11 mouse cellular contexts compared by ENCODE assay signal in genomic region chr14:25611815-25612698, GRCm38 (mm10).
A peak's percentile ranks its signal among the peaks of the same experiment; 100 is the strongest.
DNase-seq lines count a peak whose midpoint lies in the region; ATAC-seq and TF ChIP-seq lines count a peak whose summit lies in the region.
"Had no signal": no experiment of that assay in that cellular context is flagged by ENCODE, and none has a peak within 500 bp of the region (broad histone marks: within the 10 kb centered on the region; RNA-seq: fewer than 3 reads in every experiment).

No protein-coding gene starts in this region.

- H3K4me1 ChIP-seq in kidney, adult 2 months (ENCODE audit: control insufficient read depth, insufficient read depth, low read length) = peaks cover 37% of the 10 kb centered on the region
- H3K4me1 ChIP-seq in forebrain, embryonic 16.5 days (replicated peaks; ENCODE audit: control insufficient read depth, insufficient read depth, low read length) = peaks cover 61% of the 10 kb centered on the region
- H3K4me1 ChIP-seq in stomach, embryonic 14.5 days (ENCODE audit: control insufficient read depth, insufficient read depth, low read length) = peaks cover 64% of the 10 kb centered on the region

- H3K27me3 ChIP-seq in kidney, adult 2 months (replicated peaks; ENCODE audit: control insufficient read depth, insufficient read depth, low read length) = no peaks in the 10 kb centered on the region
- no peaks in the 10 kb centered on the region for H3K27me3 ChIP-seq in forebrain, embryonic 16.5 days (replicated peaks; ENCODE audit: control insufficient read depth, insufficient read depth, low read length)
- no peaks in the 10 kb centered on the region for H3K27me3 ChIP-seq in stomach, embryonic 14.5 days (ENCODE audit: control insufficient read depth, insufficient read depth, low read length)

- ATAC-seq in forebrain, embryonic 16.5 days = no peak
- ATAC-seq in stomach, embryonic 14.5 days (ENCODE audit: insufficient number of reproducible peaks, insufficient read depth, low FRiP score, low read depth) = no peak
- ATAC-seq in inflammation-experienced regulatory T-cells, adult 6 months = no peak
- ATAC-seq: liver, embryonic 12.5 days had no signal

- no peak overlapping the region for H3K4me3 ChIP-seq in kidney, adult 2 months (ENCODE audit: insufficient read depth, low read depth, low read length)
- H3K4me3 ChIP-seq in forebrain, embryonic 16.5 days (replicated peaks; ENCODE audit: low read length) = no peak overlapping the region
- H3K4me3 ChIP-seq in stomach, embryonic 14.5 days (ENCODE audit: low read depth, low read length) = no peak overlapping the region
- H3K4me3 ChIP-seq: liver, embryonic 12.5 days had no signal

- DNase-seq in kidney, adult 2 months = peak; percentile 53
- no peak for DNase-seq in kidney, adult 11 months
- DNase-seq in kidney, postnatal 10 days = peak; percentile 66
- no peak for DNase-seq in frontal cortex, postnatal 25 days (ENCODE audit: low spot score in 2 of 2)
- DNase-seq in right cerebral cortex, postnatal 36 days (ENCODE audit: low spot score in 2 of 2) = no peak
- DNase-seq: adrenal gland, postnatal 36 days; cerebellum, postnatal 10 days had no signal

- TF ChIP-seq CTCF in kidney, adult 2 months (conservative IDR thresholded peaks at IDR 0.05; ENCODE audit: insufficient read depth, insufficient read length, low read depth, low read length) = no peak

- no peaks in the 10 kb centered on the region for H3K36me3 ChIP-seq in kidney, adult 2 months (ENCODE audit: control insufficient read depth, insufficient read depth, low read length)
- no peaks in the 10 kb centered on the region for H3K36me3 ChIP-seq in forebrain, embryonic 16.5 days (ENCODE audit: control insufficient read depth, insufficient read depth)
- no peaks in the 10 kb centered on the region for H3K36me3 ChIP-seq in stomach, embryonic 14.5 days (ENCODE audit: control insufficient read depth, insufficient read depth, low read length)

- TF ChIP-seq POLR2A in kidney, adult 2 months (IDR thresholded peaks at IDR 0.05; ENCODE audit: low read depth, low read length) = no peak

- no peak overlapping the region for H3K27ac ChIP-seq in kidney, adult 2 months (ENCODE audit: insufficient read depth, low read depth, low read length)
- H3K27ac ChIP-seq in forebrain, embryonic 16.5 days (ENCODE audit: low read length) = no peak overlapping the region
- H3K27ac ChIP-seq in stomach, embryonic 14.5 days (ENCODE audit: low read length) = peak overlapping the region; percentile 55; the same call in 1 of the 2 replicates
- H3K27ac ChIP-seq: liver, embryonic 12.5 days had no signal

- H3K9me3 ChIP-seq in forebrain, embryonic 16.5 days (ENCODE audit: control insufficient read depth, low read length) = no peaks in the 10 kb centered on the region
- H3K9me3 ChIP-seq in stomach, embryonic 14.5 days (ENCODE audit: control insufficient read depth, low read depth, low read length) = no peaks in the 10 kb centered on the region
- H3K9me3 ChIP-seq: liver, embryonic 12.5 days had no signal

- H3K4me2 ChIP-seq in forebrain, embryonic 16.5 days (ENCODE audit: low read length) = peak overlapping the region; percentile 55
- no peak overlapping the region for H3K4me2 ChIP-seq in stomach, embryonic 14.5 days (replicated peaks; ENCODE audit: low read depth, low read length)
- H3K4me2 ChIP-seq: liver, embryonic 12.5 days had no signal

- H3K9ac ChIP-seq in forebrain, embryonic 16.5 days (replicated peaks; ENCODE audit: low read depth, low read length) = peak overlapping the region; percentile 27
- H3K9ac ChIP-seq in stomach, embryonic 14.5 days (replicated peaks; ENCODE audit: low read depth, low read length) = no peak overlapping the region
- H3K9ac ChIP-seq: liver, embryonic 12.5 days had no signal

- WGBS in kidney, adult 2 months = 37% methylated on average over 10 of the region's 10 CpGs
- WGBS in forebrain, embryonic 16.5 days = 74% methylated on average over 10 of the region's 10 CpGs
- WGBS in stomach, embryonic 14.5 days = 51% methylated on average over 10 of the region's 10 CpGs

Comparison
In these comparisons a context has a peak if more than half of its experiments do, and no peak if none do; other contexts are left out.
1. DNase-seq: peak in kidney, adult 2 months (single experiment) and kidney, postnatal 10 days (single experiment); none in kidney, adult 11 months (single experiment), frontal cortex, postnatal 25 days (0 of 2) and right cerebral cortex, postnatal 36 days (0 of 2).